Mouse (Mus musculus): ENCODE results near the gene Ccdc57. TPM values are rescaled to one million over a fixed set of nuclear protein-coding genes. Genes with fewer than 3 reads are reported as not detected.

The Ccdc57 gene
- polyA plus RNA-seq, 1 experiment, result 7.2 TPM

DNA sequence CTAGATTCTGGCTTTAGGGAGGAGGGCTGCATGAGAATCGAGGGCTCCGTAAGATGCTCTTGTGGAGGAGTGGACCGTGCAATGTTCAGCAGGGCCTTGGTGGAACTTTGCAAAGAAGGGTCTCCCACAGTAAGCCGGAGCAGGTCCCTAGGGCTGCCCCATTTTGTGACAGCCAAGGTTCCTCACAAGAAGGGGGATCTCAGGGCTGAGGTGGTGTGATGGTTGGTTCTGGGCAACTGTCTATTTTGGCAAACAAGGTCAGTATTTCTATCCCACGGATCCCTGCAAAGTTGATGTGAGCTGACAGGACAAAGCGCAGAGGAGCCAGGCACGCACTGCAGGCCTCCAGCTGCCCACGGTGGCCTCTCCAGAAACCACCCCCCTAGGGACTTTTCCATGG, 18.6 kb upstream of the Ccdc57 start:
- DNase-seq (ENCODE audit: low read depth), result no peak
- TF ChIP-seq POLR2A (IDR thresholded peaks at IDR 0.05; ENCODE audit: borderline replicate concordance, extremely low read depth, insufficient read depth, insufficient read length, poor library complexity, severe bottlenecking) (no peak), CTCF (IDR thresholded peaks at IDR 0.05; ENCODE audit: borderline replicate concordance, extremely low read depth, insufficient read depth, insufficient read length) (no peak)

GRCm38 (mm10) chr11:120950281-120951202, 17.9 kb upstream of the Ccdc57 start:
- 0 out of 2 replicates have a peak, but pooled peaks have one; percentile 9 for TF ChIP-seq POLR2A (IDR thresholded peaks at IDR 0.05; ENCODE audit: borderline replicate concordance, extremely low read depth, insufficient read depth, insufficient read length, poor library complexity, severe bottlenecking)
- TF ChIP-seq CTCF (IDR thresholded peaks at IDR 0.05; ENCODE audit: borderline replicate concordance, extremely low read depth, insufficient read depth, insufficient read length), result 0 out of 2 replicates have a peak, but pooled peaks have one; percentile 13
- peak; percentile 94 for DNase-seq (ENCODE audit: low read depth)

- no peak for TF ChIP-seq CTCF (IDR thresholded peaks at IDR 0.05; ENCODE audit: borderline replicate concordance, extremely low read depth, insufficient read depth, insufficient read length)
- DNase-seq (ENCODE audit: low read depth), result no peak
Observed at GRCm38 (mm10) chr11:120949863-120950262, 17.2 kb upstream of the Ccdc57 start.

DNA sequence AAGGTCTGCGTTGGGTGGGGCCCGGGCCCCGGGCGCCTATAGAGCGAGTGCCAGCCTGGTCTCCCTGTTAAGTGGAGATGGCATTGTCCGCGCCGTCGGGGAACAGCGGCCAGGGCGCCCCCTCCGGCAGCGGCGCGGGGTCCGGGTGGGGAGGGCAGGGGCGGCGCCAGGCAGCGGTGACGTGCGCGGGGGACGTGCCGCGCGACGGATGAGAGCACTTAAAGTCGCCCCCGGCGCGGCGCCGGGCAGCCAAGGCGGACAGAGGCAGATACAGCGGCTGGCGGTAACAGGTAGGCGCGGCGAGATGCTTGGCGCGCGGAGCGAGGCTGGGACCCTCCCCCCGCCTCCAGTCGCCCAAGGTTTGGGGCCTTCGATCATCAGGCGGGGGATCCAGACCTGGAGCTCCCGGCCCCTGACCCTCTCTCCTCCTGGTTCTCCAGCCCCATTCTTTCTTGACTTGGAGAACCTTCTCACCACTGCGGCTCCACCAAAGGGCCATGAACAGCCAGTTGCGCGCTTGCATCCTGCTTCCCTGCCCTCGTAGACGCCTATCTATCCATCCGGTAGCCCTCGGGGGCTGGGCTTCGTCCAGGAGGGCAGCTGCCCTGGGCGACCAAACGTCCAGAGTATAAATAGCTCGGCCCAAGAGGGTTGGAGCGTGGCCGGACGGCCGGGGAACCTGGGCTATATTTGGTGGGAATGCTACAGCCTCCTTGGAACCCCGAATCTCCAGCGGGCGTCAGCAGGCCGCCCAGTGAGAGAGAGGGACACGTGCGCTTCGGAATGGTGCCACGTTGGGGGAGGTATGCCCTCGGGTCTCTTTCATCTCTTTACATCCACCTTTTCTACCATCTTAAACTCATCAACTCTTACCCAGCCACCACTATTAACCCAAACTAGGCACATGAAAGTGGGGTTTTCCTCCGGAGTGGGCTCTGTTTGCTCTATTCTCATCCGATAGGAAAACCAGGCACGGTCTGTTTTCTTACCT, 16.5 kb upstream of the Ccdc57 start:
- DNase-seq (ENCODE audit: low read depth), result peak; percentile 54
- TF ChIP-seq CTCF (IDR thresholded peaks at IDR 0.05; ENCODE audit: borderline replicate concordance, extremely low read depth, insufficient read depth, insufficient read length), result no peak
- TF ChIP-seq POLR2A (IDR thresholded peaks at IDR 0.05; ENCODE audit: borderline replicate concordance, extremely low read depth, insufficient read depth, insufficient read length, poor library complexity, severe bottlenecking), result 0 out of 2 replicates have a peak, but pooled peaks have one; percentile 34

GRCm38 (mm10) chr11:120948328-120948727, 15.7 kb upstream of the Ccdc57 start, which contains the start of gene Slc16a3:
TSS of gene Slc16a3 (plus strand) at chr11:120948480.
- TF ChIP-seq POLR2A (IDR thresholded peaks at IDR 0.05; ENCODE audit: borderline replicate concordance, extremely low read depth, insufficient read depth, insufficient read length, poor library complexity, severe bottlenecking), result no peak
- DNase-seq (ENCODE audit: low read depth), result no peak

DNA sequence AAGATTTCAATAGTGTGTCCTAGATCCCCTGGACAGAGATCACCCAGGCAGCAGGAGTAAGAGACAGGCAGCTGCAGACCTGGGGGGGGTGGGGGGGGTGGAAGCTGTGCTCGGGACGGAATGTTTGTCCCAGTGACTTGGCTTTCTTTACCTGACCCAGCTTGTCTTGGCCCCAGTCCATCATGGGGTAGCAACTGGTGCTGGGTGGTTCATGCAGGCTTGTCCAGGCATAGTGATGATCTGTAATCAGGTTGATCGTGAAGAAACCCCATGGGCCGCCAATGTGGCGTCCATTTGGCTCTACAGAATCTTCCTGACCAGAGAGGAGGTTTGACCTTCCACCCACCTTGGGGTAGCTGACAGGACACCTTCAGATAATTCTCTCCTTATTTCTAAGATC, 13.3 kb upstream of the Ccdc57 start:
- no peak for DNase-seq (ENCODE audit: low read depth)
- TF ChIP-seq CTCF (IDR thresholded peaks at IDR 0.05; ENCODE audit: borderline replicate concordance, extremely low read depth, insufficient read depth, insufficient read length) (no peak), POLR2A (IDR thresholded peaks at IDR 0.05; ENCODE audit: borderline replicate concordance, extremely low read depth, insufficient read depth, insufficient read length, poor library complexity, severe bottlenecking) (no peak)

DNA sequence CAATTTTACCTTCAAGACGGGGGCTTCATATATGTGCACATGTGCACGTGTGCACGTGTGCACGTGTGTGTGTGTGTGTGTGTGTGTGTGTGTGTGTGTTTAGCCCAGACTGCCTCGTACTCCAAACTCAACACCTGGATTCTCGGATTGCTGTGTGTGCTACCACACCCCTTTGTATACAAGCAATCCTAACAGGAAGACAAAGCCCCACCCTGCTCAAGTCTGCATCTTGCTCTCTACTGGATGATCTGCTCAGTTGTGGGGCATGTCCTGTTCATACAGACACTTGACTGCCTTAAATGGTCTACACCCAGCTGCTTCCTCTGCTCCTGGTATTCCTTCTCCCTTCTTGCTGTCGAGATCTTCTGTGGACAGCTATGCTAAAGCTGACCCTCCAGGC, 12.6 kb upstream of the Ccdc57 start:
- TF ChIP-seq CTCF (IDR thresholded peaks at IDR 0.05; ENCODE audit: borderline replicate concordance, extremely low read depth, insufficient read depth, insufficient read length), result no peak
- no peak for TF ChIP-seq POLR2A (IDR thresholded peaks at IDR 0.05; ENCODE audit: borderline replicate concordance, extremely low read depth, insufficient read depth, insufficient read length, poor library complexity, severe bottlenecking)
- DNase-seq (ENCODE audit: low read depth), result no peak

- no peak for DNase-seq (ENCODE audit: low read depth)
- TF ChIP-seq CTCF (IDR thresholded peaks at IDR 0.05; ENCODE audit: borderline replicate concordance, extremely low read depth, insufficient read depth, insufficient read length), result no peak
- no peak for TF ChIP-seq POLR2A (IDR thresholded peaks at IDR 0.05; ENCODE audit: borderline replicate concordance, extremely low read depth, insufficient read depth, insufficient read length, poor library complexity, severe bottlenecking)
Observed at GRCm38 (mm10) chr11:120940959-120941358, 8.3 kb upstream of the Ccdc57 start.

DNA sequence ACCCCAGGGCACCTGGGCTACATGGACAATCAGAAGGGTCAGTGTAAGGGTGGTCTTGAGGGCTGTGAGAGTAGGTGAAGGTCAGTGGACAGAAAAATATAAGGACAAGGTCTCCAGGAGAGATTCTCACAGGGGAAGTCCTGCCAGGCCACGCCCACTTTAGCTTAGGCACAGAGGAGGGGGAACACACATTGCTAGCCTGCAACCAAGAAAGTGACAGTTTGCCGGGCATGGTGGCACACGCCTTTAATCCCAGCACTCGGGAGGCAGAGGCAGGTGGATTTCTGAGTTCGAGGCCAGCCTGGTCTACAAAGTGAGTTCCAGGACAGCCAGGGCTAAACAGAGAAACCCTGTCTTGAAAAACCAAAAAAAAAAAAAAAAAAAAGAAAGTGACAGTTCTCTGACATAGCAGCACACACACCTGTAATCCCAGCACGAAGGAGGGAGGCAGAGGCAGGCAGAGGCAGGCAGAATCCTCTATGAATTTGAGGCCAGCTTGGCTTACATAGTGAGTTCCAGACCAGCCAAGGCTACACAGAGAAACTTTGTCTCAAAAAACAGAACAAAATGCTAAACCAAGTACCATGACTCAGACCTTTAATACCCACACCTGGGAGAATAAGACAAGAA, 7.2 kb upstream of the Ccdc57 start:
- no peak for TF ChIP-seq POLR2A (IDR thresholded peaks at IDR 0.05; ENCODE audit: borderline replicate concordance, extremely low read depth, insufficient read depth, insufficient read length, poor library complexity, severe bottlenecking)
- no peak for TF ChIP-seq CTCF (IDR thresholded peaks at IDR 0.05; ENCODE audit: borderline replicate concordance, extremely low read depth, insufficient read depth, insufficient read length)
- DNase-seq (ENCODE audit: low read depth), result no peak

GRCm38 (mm10) chr11:120938795-120939194, 6.1 kb upstream of the Ccdc57 start:
- DNase-seq (ENCODE audit: low read depth), result no peak
- TF ChIP-seq CTCF (IDR thresholded peaks at IDR 0.05; ENCODE audit: borderline replicate concordance, extremely low read depth, insufficient read depth, insufficient read length) (no peak), POLR2A (IDR thresholded peaks at IDR 0.05; ENCODE audit: borderline replicate concordance, extremely low read depth, insufficient read depth, insufficient read length, poor library complexity, severe bottlenecking) (no peak)

DNA sequence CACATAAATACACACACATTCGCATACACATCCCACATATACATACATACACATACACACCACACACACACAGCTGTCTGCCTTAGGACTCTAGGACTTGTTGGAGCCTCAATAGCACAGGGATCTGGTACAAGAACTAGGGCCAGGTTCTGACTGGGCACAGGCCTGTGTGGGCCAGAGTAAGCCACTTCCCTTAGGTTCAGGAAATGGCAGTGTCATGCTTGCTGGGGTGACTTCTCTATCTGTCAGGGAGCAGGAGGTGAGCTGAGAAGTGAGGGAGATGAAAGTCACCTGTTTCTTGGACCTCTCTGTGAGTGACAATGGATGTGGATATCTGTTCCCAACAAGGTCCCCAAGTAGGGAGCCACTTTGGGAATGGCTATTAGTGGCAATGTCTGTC, 5.3 kb upstream of the Ccdc57 start:
- no peak for DNase-seq (ENCODE audit: low read depth)
- TF ChIP-seq CTCF (IDR thresholded peaks at IDR 0.05; ENCODE audit: borderline replicate concordance, extremely low read depth, insufficient read depth, insufficient read length) (no peak), POLR2A (IDR thresholded peaks at IDR 0.05; ENCODE audit: borderline replicate concordance, extremely low read depth, insufficient read depth, insufficient read length, poor library complexity, severe bottlenecking) (no peak)

Data from brain, embryonic 14.5 days (tissue).